Mouse (Mus musculus): ENCODE measurements at regions not wholly inside any gene's neighbourhood (a gene's known extent, or its start where the extent isn't known, plus 50 kb on each side); places are given as distances from the start of the nearest gene placed in this dataset.
"Not testable (repeated sequence)": the region's sequence is repeated elsewhere in the genome, so short reads cannot be mapped to it uniquely, and the experiment has no call there.

- Histone ChIP-seq H3K4me3 (no peak overlapping the region), H3K9me3 (0 out of 2 replicates have a peak, but pooled peaks cover 2% of the 10 kb centered on the region), H3K27ac (no peak overlapping the region), H3K9ac (no peak overlapping the region), H3K36me3 (no peaks in the 10 kb centered on the region), H3K4me1 (no peaks in the 10 kb centered on the region), H3K4me2 (replicated peaks) (no peak overlapping the region), H3K27me3 (no peaks in the 10 kb centered on the region)
- ATAC-seq (ENCODE audit: insufficient number of reproducible peaks, insufficient read depth, low FRiP score, low TSS enrichment) = no peak
- 89% methylated on average over 5 of the region's 5 CpGs for WGBS
Observed at GRCm38 (mm10) chr3:36387431-36387830, 88.3 kb downstream of the Anxa5 start.

GRCm38 (mm10) chr3:36383438-36383945 lies 92.2 kb downstream of the Anxa5 start:
- ATAC-seq (ENCODE audit: insufficient number of reproducible peaks, insufficient read depth, low FRiP score, low TSS enrichment) = no peak
- no peak overlapping the region for H3K27ac ChIP-seq
- H3K36me3 ChIP-seq = no peaks in the 10 kb centered on the region
- no peak overlapping the region for H3K4me2 ChIP-seq (replicated peaks)
- no peaks in the 10 kb centered on the region for H3K4me1 ChIP-seq
- 95% methylated on average over 4 of the region's 4 CpGs for WGBS
- H3K27me3 ChIP-seq = no peaks in the 10 kb centered on the region
- no peak overlapping the region for H3K9ac ChIP-seq
- H3K4me3 ChIP-seq = no peak overlapping the region
- H3K9me3 ChIP-seq = 0 out of 2 replicates have a peak, but pooled peaks cover 2% of the 10 kb centered on the region

- no peak overlapping the region for H3K4me2 ChIP-seq (replicated peaks)
- H3K4me3 ChIP-seq = no peak overlapping the region
- 0 out of 2 replicates have a peak, but pooled peaks cover 2% of the 10 kb centered on the region for H3K9me3 ChIP-seq
- 72% methylated on average over 5 of the region's 5 CpGs for WGBS
- H3K27me3 ChIP-seq = no peaks in the 10 kb centered on the region
- no peaks in the 10 kb centered on the region for H3K4me1 ChIP-seq
- no peaks in the 10 kb centered on the region for H3K36me3 ChIP-seq
- no peak overlapping the region for H3K27ac ChIP-seq
- ATAC-seq (ENCODE audit: insufficient number of reproducible peaks, insufficient read depth, low FRiP score, low TSS enrichment) = no peak
- no peak overlapping the region for H3K9ac ChIP-seq
Observed at GRCm38 (mm10) chr3:36381621-36382193, 94.0 kb downstream of the Anxa5 start.

DNA sequence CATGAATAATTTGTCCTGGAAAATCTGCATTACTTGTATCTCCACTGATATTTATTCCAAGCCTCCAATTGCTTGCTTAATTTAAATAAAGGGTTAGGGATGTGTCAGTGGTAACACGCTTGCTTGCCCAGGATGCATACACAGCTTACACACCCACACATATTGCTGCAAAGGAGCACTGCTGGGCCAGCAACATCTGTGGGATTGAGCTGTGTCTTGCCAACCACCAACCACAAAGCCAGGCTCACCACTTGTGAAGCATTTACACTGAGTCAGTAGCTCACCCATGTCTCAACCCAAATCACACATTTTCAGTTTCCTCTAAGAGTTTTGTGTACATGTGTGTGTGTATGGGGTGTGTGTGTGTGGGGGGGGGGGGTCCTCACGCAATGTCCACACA lies 100.0 kb downstream of the Anxa5 start:
- Histone ChIP-seq H3K4me2 (replicated peaks) (no peak overlapping the region), H3K27me3 (no peaks in the 10 kb centered on the region), H3K9ac (no peak overlapping the region), H3K4me1 (no peaks in the 10 kb centered on the region), H3K36me3 (no peaks in the 10 kb centered on the region), H3K9me3 (no peaks in the 10 kb centered on the region), H3K27ac (no peak overlapping the region), H3K4me3 (no peak overlapping the region)
- ATAC-seq (ENCODE audit: insufficient number of reproducible peaks, insufficient read depth, low FRiP score, low TSS enrichment) = no peak
- 76% methylated on average over 2 of the region's 2 CpGs for WGBS

GRCm38 (mm10) chr3:36374939-36375338 lies 100.8 kb downstream of the Anxa5 start:
- WGBS = 71% methylated on average over 5 of the region's 5 CpGs
- Histone ChIP-seq H3K4me2 (replicated peaks) (no peak overlapping the region), H3K4me3 (no peak overlapping the region), H3K27me3 (no peaks in the 10 kb centered on the region), H3K4me1 (no peaks in the 10 kb centered on the region), H3K9me3 (no peaks in the 10 kb centered on the region), H3K27ac (no peak overlapping the region), H3K9ac (no peak overlapping the region), H3K36me3 (no peaks in the 10 kb centered on the region)
- no peak for ATAC-seq (ENCODE audit: insufficient number of reproducible peaks, insufficient read depth, low FRiP score, low TSS enrichment)

DNA sequence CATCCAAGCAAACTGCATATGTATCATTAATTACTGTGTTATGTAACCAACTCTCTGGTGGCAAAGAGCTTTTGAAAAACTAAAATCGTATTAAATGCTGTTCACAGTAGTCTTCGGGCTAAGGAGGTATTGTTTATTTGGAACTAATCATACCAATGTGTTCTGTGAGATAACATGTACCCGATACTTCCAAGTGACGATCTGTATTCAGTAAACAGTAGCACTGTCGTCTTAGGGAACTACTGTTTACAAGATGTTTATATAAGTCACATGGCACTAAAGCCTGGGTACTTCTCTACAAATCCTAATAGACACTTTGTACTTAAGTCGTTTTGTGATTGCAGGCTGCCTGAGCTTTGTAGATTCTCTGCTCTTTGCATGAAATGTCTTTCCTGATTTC lies 114.8 kb downstream of the Anxa5 start:
- Histone ChIP-seq H3K9ac (no peak overlapping the region), H3K27me3 (no peaks in the 10 kb centered on the region), H3K4me3 (no peak overlapping the region), H3K4me2 (replicated peaks) (no peak overlapping the region), H3K36me3 (no peaks in the 10 kb centered on the region), H3K4me1 (no peaks in the 10 kb centered on the region), H3K27ac (no peak overlapping the region), H3K9me3 (no peaks in the 10 kb centered on the region)
- no peak for ATAC-seq (ENCODE audit: insufficient number of reproducible peaks, insufficient read depth, low FRiP score, low TSS enrichment)
- 69% methylated on average over 6 of the region's 6 CpGs for WGBS

DNA sequence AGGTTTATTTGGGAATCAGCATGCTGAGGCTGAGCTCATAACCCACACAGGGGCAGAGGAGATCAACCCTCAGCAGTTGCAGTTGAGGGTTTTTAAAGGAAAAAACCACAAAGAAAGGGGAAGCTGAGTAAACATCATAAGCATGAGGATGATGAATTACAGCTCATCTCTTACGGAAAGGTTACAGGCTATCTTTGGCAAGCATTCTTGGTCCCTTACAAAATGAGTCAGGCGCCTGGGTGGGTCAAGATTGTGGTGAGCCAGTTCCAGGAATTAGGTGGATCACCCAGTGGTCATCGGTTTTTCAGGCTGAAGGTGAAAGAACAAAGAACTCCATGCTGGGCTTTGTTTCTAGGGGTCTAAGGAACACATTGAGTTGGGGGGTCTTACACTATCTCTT lies 121.5 kb downstream of the Anxa5 start:
- not testable (repeated sequence) for H3K4me3 ChIP-seq; H3K9me3 ChIP-seq; H3K27ac ChIP-seq; H3K4me2 ChIP-seq (replicated peaks); H3K36me3 ChIP-seq; ATAC-seq (ENCODE audit: insufficient number of reproducible peaks, insufficient read depth, low FRiP score, low TSS enrichment); H3K9ac ChIP-seq; H3K27me3 ChIP-seq; H3K4me1 ChIP-seq
- 86% methylated on average over 3 of the region's 3 CpGs for WGBS

- Histone ChIP-seq H3K9ac (no peak overlapping the region), H3K27me3 (no peaks in the 10 kb centered on the region), H3K4me3 (no peak overlapping the region), H3K4me2 (replicated peaks) (no peak overlapping the region), H3K36me3 (no peaks in the 10 kb centered on the region), H3K4me1 (no peaks in the 10 kb centered on the region), H3K9me3 (no peaks in the 10 kb centered on the region), H3K27ac (no peak overlapping the region)
- ATAC-seq (ENCODE audit: insufficient number of reproducible peaks, insufficient read depth, low FRiP score, low TSS enrichment) = no peak
- 60% methylated on average over 4 of the region's 4 CpGs for WGBS
Observed at GRCm38 (mm10) chr3:36352032-36352742, 123.5 kb downstream of the Anxa5 start.

DNA sequence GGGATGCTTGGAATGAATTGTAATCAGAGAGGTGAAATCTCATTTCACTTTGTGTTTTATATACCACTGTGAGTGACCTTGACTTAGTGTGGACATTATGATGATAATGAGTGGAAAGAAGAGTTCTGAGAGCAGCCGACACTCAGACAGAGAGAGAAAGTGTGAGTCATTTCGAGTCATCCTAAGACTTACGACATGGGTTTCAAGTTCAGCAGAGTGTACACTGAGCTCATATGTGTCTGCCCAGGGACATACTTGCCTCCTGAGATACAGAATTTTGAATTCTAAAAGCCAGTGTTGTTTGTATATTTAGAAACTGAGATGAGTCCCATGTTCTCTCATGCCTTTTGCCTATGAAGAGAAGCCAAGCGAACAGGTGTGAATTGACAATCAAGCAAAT lies 126.6 kb downstream of the Anxa5 start:
- ATAC-seq (ENCODE audit: insufficient number of reproducible peaks, insufficient read depth, low FRiP score, low TSS enrichment) = no peak
- Histone ChIP-seq H3K27me3 (no peaks in the 10 kb centered on the region), H3K4me3 (no peak overlapping the region), H3K9me3 (no peaks in the 10 kb centered on the region), H3K4me1 (no peaks in the 10 kb centered on the region), H3K27ac (no peak overlapping the region), H3K9ac (no peak overlapping the region), H3K4me2 (replicated peaks) (no peak overlapping the region), H3K36me3 (no peaks in the 10 kb centered on the region)
- 85% methylated on average over 4 of the region's 4 CpGs for WGBS

GRCm38 (mm10) chr3:36340889-36341533 lies 118.9 kb upstream of the Qrfpr start:
- 64% methylated on average over 6 of the region's 6 CpGs for WGBS
- Histone ChIP-seq H3K4me1 (no peaks in the 10 kb centered on the region), H3K9ac (no peak overlapping the region), H3K4me3 (no peak overlapping the region), H3K4me2 (replicated peaks) (no peak overlapping the region), H3K27ac (no peak overlapping the region), H3K36me3 (no peaks in the 10 kb centered on the region), H3K27me3 (no peaks in the 10 kb centered on the region), H3K9me3 (no peaks in the 10 kb centered on the region)
- ATAC-seq (ENCODE audit: insufficient number of reproducible peaks, insufficient read depth, low FRiP score, low TSS enrichment) = no peak

DNA sequence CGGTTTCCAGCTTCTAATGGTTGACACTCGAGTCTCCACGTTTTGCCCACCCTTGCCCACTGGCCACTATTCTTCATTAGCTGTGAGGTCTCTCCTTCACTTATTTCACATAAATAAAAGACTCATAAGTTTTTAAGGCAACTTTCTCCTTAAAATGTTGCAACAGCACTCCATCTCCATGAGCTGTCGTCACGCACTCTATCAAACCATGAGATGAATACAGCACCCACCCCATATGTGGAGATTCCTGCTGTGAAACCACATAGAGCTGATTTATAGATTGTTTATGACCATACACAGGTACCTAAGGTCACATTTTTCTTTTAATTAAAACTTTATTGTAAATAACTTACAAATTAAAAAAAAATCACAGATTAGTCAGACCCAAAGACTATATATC lies 117.5 kb upstream of the Qrfpr start:
- no peaks in the 10 kb centered on the region for H3K36me3 ChIP-seq
- no peak overlapping the region for H3K9ac ChIP-seq
- no peaks in the 10 kb centered on the region for H3K27me3 ChIP-seq
- ATAC-seq (ENCODE audit: insufficient number of reproducible peaks, insufficient read depth, low FRiP score, low TSS enrichment) = no peak
- WGBS = 93% methylated on average over 5 of the region's 5 CpGs
- no peak overlapping the region for H3K4me3 ChIP-seq
- no peaks in the 10 kb centered on the region for H3K4me1 ChIP-seq
- H3K4me2 ChIP-seq (replicated peaks) = no peak overlapping the region
- H3K9me3 ChIP-seq = no peaks in the 10 kb centered on the region
- no peak overlapping the region for H3K27ac ChIP-seq

DNA sequence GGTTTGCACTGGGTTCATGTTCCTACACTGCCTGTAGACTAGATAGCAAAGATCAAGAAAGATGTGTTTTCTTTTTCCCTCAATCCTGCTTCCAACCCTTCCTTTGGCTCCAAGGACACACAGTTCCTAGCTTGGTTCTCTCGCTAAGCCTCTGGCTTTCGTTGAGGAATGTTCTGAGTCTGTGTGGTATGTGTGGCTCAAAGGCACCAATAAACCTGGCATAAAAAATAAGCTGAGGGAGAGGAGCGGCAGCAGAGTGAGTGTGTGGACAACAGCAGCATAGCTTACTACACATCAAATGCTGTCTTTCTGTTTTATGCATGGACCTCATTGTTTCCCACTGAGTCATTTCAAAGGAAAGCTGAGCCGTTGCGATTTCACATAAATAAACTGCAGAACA lies 112.2 kb upstream of the Qrfpr start:
- no peaks in the 10 kb centered on the region for H3K9me3 ChIP-seq
- no peaks in the 10 kb centered on the region for H3K4me1 ChIP-seq
- WGBS = 82% methylated on average over 5 of the region's 5 CpGs
- H3K36me3 ChIP-seq = no peaks in the 10 kb centered on the region
- H3K4me3 ChIP-seq = no peak overlapping the region
- H3K4me2 ChIP-seq (replicated peaks) = no peak overlapping the region
- H3K27ac ChIP-seq = no peak overlapping the region
- no peak for ATAC-seq (ENCODE audit: insufficient number of reproducible peaks, insufficient read depth, low FRiP score, low TSS enrichment)
- H3K27me3 ChIP-seq = no peaks in the 10 kb centered on the region
- no peak overlapping the region for H3K9ac ChIP-seq
